Mouse (Mus musculus): ENCODE results near the gene Rheb.
"Not testable (repeated sequence)": the region's sequence is repeated elsewhere in the genome, so short reads cannot be mapped to it uniquely, and the experiment has no call there.

Rheb gene

GRCm38 (mm10) chr5:24792961-24793360 lies 49.5 kb downstream of the Rheb start:
- in situ Hi-C loops (cut with MboI): no loop called here

- in situ Hi-C loops (cut with MboI): no loop called here
Observed at GRCm38 (mm10) chr5:24782957-24783356, 59.5 kb downstream of the Rheb start.

- in situ Hi-C loops (cut with MboI): no loop called here
Observed at GRCm38 (mm10) chr5:24781048-24781447, 61.4 kb downstream of the Rheb start.

DNA sequence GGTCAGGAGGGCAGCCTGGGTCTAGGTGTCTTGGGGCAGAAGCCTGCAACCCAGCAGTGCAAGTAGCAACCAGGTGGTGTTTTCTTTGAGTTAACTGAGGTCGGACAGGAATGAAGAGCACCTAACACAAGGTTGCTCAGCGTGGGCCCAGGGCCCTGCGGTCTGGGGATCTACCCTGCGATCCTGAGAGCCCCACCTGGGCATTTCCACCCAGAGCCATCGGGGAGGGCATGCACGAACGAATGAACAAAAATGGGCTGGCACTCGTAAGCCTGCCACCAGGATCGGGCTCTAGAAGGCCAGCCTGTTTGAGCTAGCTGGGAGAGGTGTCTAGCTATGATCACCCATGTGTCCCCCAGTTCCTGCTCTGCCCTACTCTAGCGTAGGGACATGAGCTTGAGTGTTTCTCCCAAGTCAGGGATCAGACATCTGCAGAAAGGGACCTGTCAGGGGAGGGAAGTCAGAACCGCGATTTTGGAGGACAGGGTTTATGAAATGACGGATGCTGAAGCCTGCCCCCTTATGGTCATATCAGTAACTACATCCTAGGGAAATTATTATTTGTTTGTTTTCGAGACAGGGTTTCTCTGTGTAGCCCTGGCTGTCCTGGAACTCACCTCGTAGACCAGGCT lies 62.4 kb downstream of the Rheb start:
- in situ Hi-C loops (cut with MboI): no loop called here

- in situ Hi-C loops (cut with MboI): no loop called here
Observed at GRCm38 (mm10) chr5:24779321-24779720, 63.1 kb downstream of the Rheb start.

DNA sequence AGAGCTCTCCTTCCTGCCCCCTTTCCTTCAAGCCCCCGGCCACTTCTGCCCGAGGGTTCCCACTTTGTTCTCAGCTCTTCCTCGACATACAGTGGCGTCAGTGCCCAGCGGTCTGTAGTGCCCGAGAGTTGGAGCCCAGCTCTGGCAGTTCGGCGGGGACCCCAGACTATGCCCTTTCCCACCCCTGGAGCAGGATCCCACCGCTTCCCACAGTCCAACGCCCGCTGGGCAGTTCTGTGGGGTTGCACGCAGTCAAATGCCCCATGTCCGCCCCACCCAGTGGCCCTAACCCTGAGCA lies 63.6 kb downstream of the Rheb start:
- in situ Hi-C loops (cut with MboI): no loop called here

- in situ Hi-C loops (cut with MboI): no loop called here
Observed at GRCm38 (mm10) chr5:24778082-24778842, 64.2 kb downstream of the Rheb start.

DNA sequence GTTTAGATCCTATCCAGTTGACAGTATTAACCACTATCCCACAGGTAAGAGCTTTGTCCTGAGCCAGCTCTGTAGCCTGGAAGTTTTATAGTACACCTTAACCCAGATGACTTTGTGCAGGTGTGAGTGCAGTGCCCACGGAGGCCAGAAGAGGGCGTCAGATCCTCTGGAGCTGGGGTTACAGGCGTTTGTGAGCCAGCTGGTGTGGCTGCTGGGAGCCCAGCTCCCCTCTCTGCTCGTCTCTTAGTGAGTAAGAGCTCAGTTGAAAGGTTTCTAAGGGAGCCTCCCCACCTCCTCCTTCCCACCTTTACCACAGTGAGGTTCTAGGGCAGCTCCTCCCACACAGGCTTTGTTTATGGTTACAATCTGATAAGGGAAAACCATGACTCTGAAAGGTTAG lies 65.7 kb downstream of the Rheb start:
- in situ Hi-C loops (cut with MboI): no loop called here

DNA sequence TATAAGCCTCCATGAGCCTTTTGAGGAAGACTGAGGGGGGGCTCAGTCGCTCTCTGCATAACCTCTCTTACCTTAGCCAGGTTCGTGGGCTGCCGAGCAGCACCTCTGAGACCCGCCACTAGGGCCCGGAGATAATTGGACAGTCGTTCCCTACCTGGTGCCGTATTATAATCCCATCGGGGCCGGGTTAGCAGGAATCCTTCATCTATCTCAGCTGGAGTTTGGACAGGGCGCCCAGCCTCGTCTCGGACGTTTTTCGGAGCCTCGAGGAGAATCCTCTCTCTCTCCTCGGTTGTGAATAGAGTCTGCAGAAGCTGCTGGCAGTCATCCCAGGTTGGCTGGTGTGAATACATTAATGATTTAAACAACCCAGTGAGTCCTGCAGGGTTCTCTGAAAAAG lies 67.9 kb downstream of the Rheb start:
- in situ Hi-C loops (cut with MboI): not testable (repeated sequence)

DNA sequence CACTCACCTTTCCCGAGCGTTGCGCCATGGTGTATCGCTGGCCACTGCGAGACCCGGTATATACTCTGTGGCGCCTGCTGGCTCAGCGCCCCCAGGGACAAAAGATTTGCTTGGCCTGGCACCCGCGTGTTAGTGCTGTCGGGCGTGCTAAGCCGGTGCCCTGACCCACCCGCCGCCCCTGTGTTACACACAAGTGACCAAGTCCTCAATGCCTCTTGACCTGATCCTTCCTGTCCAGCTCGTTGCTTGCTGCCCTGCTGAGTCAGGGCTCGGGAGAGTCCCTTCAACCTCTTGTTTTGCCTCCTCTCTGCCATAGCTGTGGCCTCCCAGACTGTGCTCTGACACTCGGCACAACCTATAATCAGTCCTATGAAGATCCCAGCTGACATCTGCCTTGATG lies 84.6 kb downstream of the Rheb start, which contains the start of gene Crygn:
Gene Crygn (minus strand): TSS at position 193 of the 400 bp plus-strand sequence.
- in situ Hi-C loops (cut with MboI): loop anchor here (10.0 kb wide), 1 partner anchor 73 kb away; the partner anchor contains the start of gene Nub1

DNA sequence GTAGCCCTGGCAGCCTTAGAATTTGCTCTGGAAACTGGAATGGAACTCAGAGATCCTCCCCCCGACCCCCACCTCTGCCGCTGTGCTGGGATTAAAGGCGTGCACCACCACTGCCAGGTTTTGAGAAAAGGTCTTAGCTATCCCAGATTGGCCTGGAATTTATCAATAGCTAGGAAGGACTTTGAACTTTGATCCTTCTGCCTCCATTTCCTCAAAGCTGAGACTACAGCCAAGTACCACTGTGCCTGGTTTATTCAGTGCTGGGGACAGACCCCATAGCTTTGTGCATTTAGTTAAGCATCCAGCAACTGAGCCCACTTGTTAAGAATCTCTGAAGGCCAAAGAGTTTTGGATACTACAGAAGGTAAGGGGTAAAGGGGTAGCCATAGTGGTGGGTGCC lies 85.5 kb downstream of the Rheb start:
- in situ Hi-C loops (cut with MboI): loop anchor here (10.0 kb wide), 1 partner anchor 72 kb away; the partner anchor contains the start of gene Nub1
